Mouse (Mus musculus): ENCODE results near the gene Slit3. TPM values are rescaled to one million over a fixed set of nuclear protein-coding genes. Genes with fewer than 3 reads are reported as not detected.

Gene Slit3
- total and polyA plus RNA-seq, 2 experiments from 2014 or later: 6.7 to 23.7 TPM

DNA sequence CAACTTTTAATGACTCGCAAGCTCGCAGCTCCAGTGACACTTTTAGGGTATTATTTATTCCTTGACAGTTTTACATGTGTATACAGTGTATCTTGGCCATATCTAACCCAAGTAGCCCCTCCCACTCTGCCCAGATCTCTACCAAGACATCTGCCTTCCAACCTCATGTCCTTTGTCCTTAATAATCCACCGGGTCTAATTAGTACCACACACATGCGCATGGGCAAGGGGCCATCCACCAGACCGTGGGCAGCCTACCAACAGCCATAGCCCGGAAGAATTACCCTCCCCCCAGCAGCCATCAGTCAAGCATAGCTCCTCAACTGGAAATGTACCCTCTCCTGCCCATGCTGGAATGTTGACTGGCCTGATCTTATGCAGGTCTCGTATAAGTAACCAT lies 552.0 kb downstream of the Slit3 start:
- WGBS: 90% methylated on average over 7 of the region's 7 CpGs

GRCm38 (mm10) chr11:35674242-35674641 lies 553.2 kb downstream of the Slit3 start:
- H3K9ac ChIP-seq (replicated peaks; ENCODE audit: low read depth, low read length): no peak overlapping the region
- TF ChIP-seq CTCF (IDR thresholded peaks at IDR 0.05; ENCODE audit: low read depth) (no peak), EP300 (IDR thresholded peaks at IDR 0.05; ENCODE audit: low read depth) (no peak)
- no peak overlapping the region for H3K27ac ChIP-seq (ENCODE audit: low read depth)
- H3K36me3 ChIP-seq (replicated peaks; ENCODE audit: control insufficient read depth, insufficient read depth, low read length): no peaks in the 10 kb centered on the region
- no peak overlapping the region for H3K4me3 ChIP-seq (ENCODE audit: low read depth, low read length)
- 92% methylated on average over 9 of the region's 9 CpGs for WGBS
- no peaks in the 10 kb centered on the region for H3K27me3 ChIP-seq (ENCODE audit: control insufficient read depth, insufficient read depth, low read length)
- H3K9me3 ChIP-seq (replicated peaks; ENCODE audit: control insufficient read depth, low read length): no peaks in the 10 kb centered on the region
- H3K4me1 ChIP-seq (ENCODE audit: control insufficient read depth, insufficient read depth): no peaks in the 10 kb centered on the region
- ATAC-seq (ENCODE audit: insufficient read depth, low read depth) (no peak), DNase-seq (ENCODE audit: low spot score) (no peak)
- H3K4me2 ChIP-seq (ENCODE audit: low read depth, low read length): no peak overlapping the region

More for the DNA sequence above, 552.0 kb downstream of the Slit3 start:
- Histone ChIP-seq H3K9me3 (replicated peaks; ENCODE audit: control insufficient read depth, low read length) (no peaks in the 10 kb centered on the region), H3K4me2 (ENCODE audit: low read depth, low read length) (no peak overlapping the region), H3K4me1 (ENCODE audit: control insufficient read depth, insufficient read depth) (no peaks in the 10 kb centered on the region), H3K4me3 (ENCODE audit: low read depth, low read length) (no peak overlapping the region), H3K27me3 (ENCODE audit: control insufficient read depth, insufficient read depth, low read length) (no peaks in the 10 kb centered on the region), H3K36me3 (replicated peaks; ENCODE audit: control insufficient read depth, insufficient read depth, low read length) (no peaks in the 10 kb centered on the region), H3K9ac (replicated peaks; ENCODE audit: low read depth, low read length) (no peak overlapping the region), H3K27ac (ENCODE audit: low read depth) (no peak overlapping the region)
- TF ChIP-seq CTCF (IDR thresholded peaks at IDR 0.05; ENCODE audit: low read depth) (no peak), EP300 (IDR thresholded peaks at IDR 0.05; ENCODE audit: low read depth) (no peak)
- no peak for ATAC-seq (ENCODE audit: insufficient read depth, low read depth)
- no peak for DNase-seq (ENCODE audit: low spot score)

- Histone ChIP-seq H3K4me2 (ENCODE audit: low read depth, low read length) (no peak overlapping the region), H3K4me3 (ENCODE audit: low read depth, low read length) (no peak overlapping the region), H3K4me1 (ENCODE audit: control insufficient read depth, insufficient read depth) (no peaks in the 10 kb centered on the region), H3K9ac (replicated peaks; ENCODE audit: low read depth, low read length) (no peak overlapping the region), H3K36me3 (replicated peaks; ENCODE audit: control insufficient read depth, insufficient read depth, low read length) (no peaks in the 10 kb centered on the region), H3K27me3 (ENCODE audit: control insufficient read depth, insufficient read depth, low read length) (no peaks in the 10 kb centered on the region), H3K27ac (ENCODE audit: low read depth) (no peak overlapping the region), H3K9me3 (replicated peaks; ENCODE audit: control insufficient read depth, low read length) (no peaks in the 10 kb centered on the region)
- no peak for ATAC-seq (ENCODE audit: insufficient read depth, low read depth)
- WGBS: 78% methylated on average over 4 of the region's 4 CpGs
- DNase-seq (ENCODE audit: low spot score): no peak
- TF ChIP-seq EP300 (IDR thresholded peaks at IDR 0.05; ENCODE audit: low read depth) (no peak), CTCF (IDR thresholded peaks at IDR 0.05; ENCODE audit: low read depth) (no peak)
Measured at GRCm38 (mm10) chr11:35676744-35677143, 555.7 kb downstream of the Slit3 start.

DNA sequence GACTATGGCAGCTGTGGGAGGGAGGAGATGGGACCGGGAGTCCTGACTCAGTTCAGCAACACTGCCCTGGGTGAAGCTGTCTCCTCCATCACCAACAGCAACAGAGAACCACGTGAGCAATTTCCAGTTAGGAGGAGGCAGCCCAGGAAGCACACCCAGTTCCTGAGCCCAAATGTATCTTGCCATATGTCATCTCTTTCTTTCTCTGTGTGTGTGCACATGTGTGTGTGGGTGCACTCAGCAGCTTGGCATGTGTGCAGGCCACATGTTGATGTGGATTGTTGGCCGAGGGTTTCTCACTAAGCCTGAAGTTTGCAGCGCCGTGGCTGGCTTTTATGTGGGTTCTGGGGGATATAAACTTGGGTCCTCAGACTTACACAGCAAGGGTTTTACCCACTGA lies 559.0 kb downstream of the Slit3 start:
- no peak for DNase-seq (ENCODE audit: low spot score)
- H3K4me1 ChIP-seq (ENCODE audit: control insufficient read depth, insufficient read depth): no peaks in the 10 kb centered on the region
- no peak for TF ChIP-seq EP300 (IDR thresholded peaks at IDR 0.05; ENCODE audit: low read depth)
- TF ChIP-seq CTCF (IDR thresholded peaks at IDR 0.05; ENCODE audit: low read depth): no peak
- no peaks in the 10 kb centered on the region for H3K27me3 ChIP-seq (ENCODE audit: control insufficient read depth, insufficient read depth, low read length)
- WGBS: 77% methylated on average over 5 of the region's 5 CpGs
- H3K9me3 ChIP-seq (replicated peaks; ENCODE audit: control insufficient read depth, low read length): no peaks in the 10 kb centered on the region
- ATAC-seq (ENCODE audit: insufficient read depth, low read depth): no peak
- no peak overlapping the region for H3K4me2 ChIP-seq (ENCODE audit: low read depth, low read length)
- H3K36me3 ChIP-seq (replicated peaks; ENCODE audit: control insufficient read depth, insufficient read depth, low read length): no peaks in the 10 kb centered on the region
- no peak overlapping the region for H3K4me3 ChIP-seq (ENCODE audit: low read depth, low read length)
- no peak overlapping the region for H3K9ac ChIP-seq (replicated peaks; ENCODE audit: low read depth, low read length)
- H3K27ac ChIP-seq (ENCODE audit: low read depth): no peak overlapping the region

GRCm38 (mm10) chr11:35687316-35687715 lies 566.3 kb downstream of the Slit3 start:
- no peak for ATAC-seq (ENCODE audit: insufficient read depth, low read depth)
- WGBS: 81% methylated on average over 6 of the region's 6 CpGs
- no peak for DNase-seq (ENCODE audit: low spot score)
- H3K4me2 ChIP-seq (ENCODE audit: low read depth, low read length): no peak overlapping the region
- no peaks in the 10 kb centered on the region for H3K4me1 ChIP-seq (ENCODE audit: control insufficient read depth, insufficient read depth)
- no peak overlapping the region for H3K4me3 ChIP-seq (ENCODE audit: low read depth, low read length)
- no peaks in the 10 kb centered on the region for H3K27me3 ChIP-seq (ENCODE audit: control insufficient read depth, insufficient read depth, low read length)
- 0 out of 2 replicates have a peak, but pooled peaks cover 5% of the 10 kb centered on the region for H3K36me3 ChIP-seq (replicated peaks; ENCODE audit: control insufficient read depth, insufficient read depth, low read length)
- TF ChIP-seq EP300 (IDR thresholded peaks at IDR 0.05; ENCODE audit: low read depth): no peak
- no peak for TF ChIP-seq CTCF (IDR thresholded peaks at IDR 0.05; ENCODE audit: low read depth)
- no peak overlapping the region for H3K9ac ChIP-seq (replicated peaks; ENCODE audit: low read depth, low read length)
- no peaks in the 10 kb centered on the region for H3K9me3 ChIP-seq (replicated peaks; ENCODE audit: control insufficient read depth, low read length)
- H3K27ac ChIP-seq (ENCODE audit: low read depth): no peak overlapping the region

DNA sequence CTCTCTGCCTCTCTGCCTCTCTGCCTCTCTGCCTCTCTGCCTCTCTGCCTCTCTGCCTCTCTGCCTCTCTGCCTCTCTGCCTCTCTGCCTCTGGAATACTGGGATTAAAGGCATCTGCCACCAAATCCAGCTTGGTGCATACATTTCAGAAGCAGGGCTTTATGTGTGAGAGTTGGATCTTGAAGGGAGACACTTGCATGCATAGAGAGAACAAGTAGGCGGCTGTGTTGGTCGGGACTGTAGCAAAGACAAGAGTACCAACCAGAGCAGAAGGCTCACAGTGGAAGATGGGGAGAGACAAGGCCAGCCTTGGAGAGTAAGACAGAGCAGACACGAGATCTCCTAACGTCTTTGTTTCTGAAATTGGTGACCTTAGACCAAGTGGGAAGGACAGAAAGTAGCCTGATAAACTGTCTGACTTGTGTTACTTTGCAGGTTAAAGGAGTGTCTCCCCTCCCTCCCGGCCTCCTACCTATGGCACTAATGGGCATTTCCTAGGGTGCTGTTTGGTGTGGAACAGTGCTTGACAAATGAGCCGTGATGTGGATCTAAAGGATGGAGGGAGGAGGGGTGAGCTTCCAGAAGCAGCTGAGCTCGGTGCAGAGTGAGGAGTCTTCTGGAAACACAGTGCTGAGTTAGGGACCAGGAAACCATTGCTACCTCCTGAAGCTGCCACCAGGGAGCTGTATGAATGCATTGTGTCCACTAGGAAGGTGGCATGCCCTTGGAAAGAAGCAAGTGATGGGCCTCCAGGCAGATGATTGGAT lies 569.7 kb downstream of the Slit3 start:
- no peak for TF ChIP-seq CTCF (IDR thresholded peaks at IDR 0.05; ENCODE audit: low read depth)
- TF ChIP-seq EP300 (IDR thresholded peaks at IDR 0.05; ENCODE audit: low read depth): no peak
- Histone ChIP-seq H3K27ac (ENCODE audit: low read depth) (no peak overlapping the region), H3K9me3 (replicated peaks; ENCODE audit: control insufficient read depth, low read length) (no peaks in the 10 kb centered on the region), H3K4me2 (ENCODE audit: low read depth, low read length) (no peak overlapping the region), H3K27me3 (ENCODE audit: control insufficient read depth, insufficient read depth, low read length) (no peaks in the 10 kb centered on the region), H3K36me3 (replicated peaks; ENCODE audit: control insufficient read depth, insufficient read depth, low read length) (0 out of 2 replicates have a peak, but pooled peaks cover 5% of the 10 kb centered on the region), H3K4me1 (ENCODE audit: control insufficient read depth, insufficient read depth) (no peaks in the 10 kb centered on the region), H3K9ac (replicated peaks; ENCODE audit: low read depth, low read length) (no peak overlapping the region), H3K4me3 (ENCODE audit: low read depth, low read length) (no peak overlapping the region)
- no peak for ATAC-seq (ENCODE audit: insufficient read depth, low read depth)
- WGBS: 63% methylated on average over 7 of the region's 7 CpGs
- DNase-seq (ENCODE audit: low spot score): no peak
